Mouse (Mus musculus) lung, adult 2 months (tissue): Measurements from ENCODE around the gene Specc1l.

Experiments
- CTCF ChIP-seq: fragments of 200-500 bp; IDR thresholded peaks from 2 replicates; pipeline ENCODE4 v1.5.1; 2011; ENCODE audit warnings: mild to moderate bottlenecking, low read length, control low read depth; ENCODE audit not compliant: insufficient read depth
- POLR2A ChIP-seq: fragments of 200-500 bp; IDR thresholded peaks from 2 replicates; pipeline ENCODE4 v1.6.1; 2011; ENCODE audit warnings: low read depth, mild to moderate bottlenecking, control low read depth, low read length, borderline replicate concordance; ENCODE audit errors: extremely low read depth

- TF ChIP-seq CTCF (no peak), POLR2A (no peak)
These were observed 112.5 kb downstream of the Specc1l start for GRCm38 (mm10) chr10:75324391-75324790.
